Mouse (Mus musculus) erythroblast, embryonic 14.5 days (primary cell): ENCODE data around the gene Vwa3b.

Experiments
- GATA1 ChIP-seq: IDR thresholded peaks from 2 replicates; pipeline ENCODE4 v1.6.1; 2012; ENCODE audit warnings: low read length, inconsistent platforms, mixed read lengths
- TAL1 ChIP-seq: IDR thresholded peaks from 3 replicates; pipeline ENCODE4 v1.6.1; 2012; ENCODE audit warnings: low read length, inconsistent platforms, mixed read lengths

DNA sequence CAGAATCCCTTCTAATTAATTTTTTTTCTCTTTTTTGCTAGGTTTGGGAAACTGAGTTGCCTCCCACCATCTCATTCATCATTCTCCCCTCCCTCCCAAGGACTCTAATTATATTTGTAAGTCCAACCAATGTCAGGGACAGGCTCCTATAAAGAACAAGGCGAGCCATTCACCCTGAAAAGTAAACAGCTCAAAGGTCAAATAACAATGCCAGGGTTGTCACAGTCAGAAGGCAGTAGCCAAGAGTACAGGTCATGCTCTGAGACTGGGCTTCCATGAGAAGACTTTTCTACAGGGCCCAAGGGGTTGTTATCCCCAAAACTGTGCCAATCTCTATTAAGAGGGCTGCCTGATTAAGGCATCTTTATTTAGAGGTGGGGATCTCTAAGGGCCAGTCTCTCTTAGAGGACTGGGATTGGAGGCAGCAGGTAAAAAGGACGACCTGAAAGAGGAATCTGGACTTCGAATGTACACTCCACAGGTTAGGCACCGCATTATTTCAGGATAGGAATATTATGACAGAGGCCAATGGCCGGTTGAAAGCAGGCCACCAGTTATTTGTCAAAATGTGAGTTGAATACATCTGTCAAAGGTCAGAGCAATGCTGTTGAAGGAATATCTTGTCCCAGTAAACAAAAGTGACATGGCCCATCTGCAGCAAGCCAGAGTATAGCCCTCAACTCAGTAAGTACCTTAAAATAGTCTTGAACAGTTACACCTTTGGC is at the start of gene Vwa3b:
- TF ChIP-seq GATA1, result no peak
- no peak for TF ChIP-seq TAL1
